Mouse (Mus musculus) urinary bladder, adult 18-20 months (tissue): ENCODE measurements at regions not wholly inside any gene's neighbourhood (a gene's known extent, or its start where the extent isn't known, plus 50 kb on each side); places are given as distances from the start of the nearest gene placed in this dataset.

Experiments used
- DNase-seq, 2 experiments: peaks; one replicate each; pipeline ENCODE4 v3.0.0; 2022; ENCODE audit warnings: low spot score in 2 of 2, mixed read lengths in 2 of 2

GRCm38 (mm10) chr7:75923951-75924467 is 75.9 kb downstream of the Klhl25 start:
- no peak for DNase-seq

DNA sequence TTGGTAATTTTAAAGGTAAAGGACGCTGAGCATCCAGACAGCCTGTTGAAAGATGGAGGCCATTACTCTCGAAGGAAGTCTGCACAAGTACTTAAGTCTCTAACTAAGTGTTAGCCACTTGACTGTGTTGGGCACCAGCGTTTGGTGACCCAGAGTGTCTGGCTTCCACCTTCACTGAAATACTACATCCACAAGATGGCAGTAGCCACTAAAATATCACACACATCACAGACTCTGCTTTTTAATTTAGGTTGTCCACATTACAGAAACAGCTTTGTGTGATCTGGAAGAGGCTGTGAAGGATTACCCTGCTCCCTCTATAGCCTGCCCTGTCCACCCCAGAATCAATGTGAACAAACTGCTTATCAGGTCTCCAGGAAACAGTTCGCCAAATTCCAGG is 79.4 kb downstream of the Klhl25 start:
- DNase-seq, result no peak

DNA sequence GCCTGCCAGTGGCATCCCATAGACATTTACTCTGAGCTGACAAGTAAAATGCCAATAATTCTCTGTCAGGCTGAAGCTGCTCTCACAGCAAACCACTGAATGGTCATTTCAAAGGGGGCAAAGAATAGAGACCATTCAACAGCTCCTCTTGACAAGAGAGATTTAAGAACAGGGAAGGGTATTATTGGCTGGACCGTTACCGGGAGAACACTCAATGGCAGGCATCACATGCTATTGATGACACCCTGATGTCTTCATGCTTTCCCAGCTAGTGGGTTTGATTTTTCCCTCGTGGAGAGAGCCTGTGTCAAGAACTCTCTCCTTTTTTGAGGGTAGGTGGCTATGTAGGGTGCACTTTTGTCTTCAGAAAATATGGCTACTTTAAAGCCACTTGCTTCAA is 95.7 kb downstream of the Klhl25 start:
- no peak for DNase-seq

- no peak for DNase-seq
Observed at GRCm38 (mm10) chr7:75955671-75956070, 107.6 kb downstream of the Klhl25 start.

GRCm38 (mm10) chr7:75957366-75957765 is 109.3 kb downstream of the Klhl25 start:
- DNase-seq, result no peak

DNA sequence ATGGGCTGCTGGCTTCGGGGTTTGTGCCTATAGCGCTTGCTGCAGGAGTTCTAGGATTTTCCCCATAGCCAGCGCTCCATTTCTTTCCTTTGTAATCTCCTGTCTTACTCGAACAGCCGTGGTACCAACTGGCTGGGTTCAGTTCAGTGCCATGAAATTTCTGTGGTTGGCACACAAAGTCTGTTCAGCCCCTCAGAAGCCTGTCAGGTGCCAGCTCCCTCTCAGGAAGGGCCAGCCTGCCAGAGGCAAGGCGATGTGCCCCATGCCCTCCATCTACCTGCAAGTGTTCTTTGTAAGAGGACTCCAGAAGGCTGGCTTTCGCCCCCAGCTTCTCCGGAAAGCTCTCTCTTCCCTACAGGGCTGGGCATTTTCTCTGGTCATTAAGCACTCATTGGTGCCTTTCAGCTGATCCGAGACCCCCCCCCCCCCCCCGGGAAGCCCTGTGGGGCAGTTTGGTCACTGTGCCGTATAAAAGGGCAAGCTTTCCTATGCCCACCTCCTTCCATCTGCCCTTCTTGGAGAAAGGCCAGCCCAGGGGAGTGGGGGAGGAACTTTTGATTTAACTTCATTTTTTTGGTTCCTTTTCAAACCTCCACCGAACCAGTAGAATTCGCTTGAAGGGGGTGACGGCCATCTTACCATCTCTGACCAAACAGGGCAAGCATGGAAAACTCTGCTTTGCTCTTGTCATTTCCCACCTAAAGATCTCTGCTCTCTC is 112.0 kb downstream of the Klhl25 start:
- DNase-seq, result no peak

GRCm38 (mm10) chr7:75968177-75968576 is 120.1 kb downstream of the Klhl25 start:
- DNase-seq, result no peak

- DNase-seq, result no peak
Observed at GRCm38 (mm10) chr7:75970914-75971313, 122.8 kb downstream of the Klhl25 start.

DNA sequence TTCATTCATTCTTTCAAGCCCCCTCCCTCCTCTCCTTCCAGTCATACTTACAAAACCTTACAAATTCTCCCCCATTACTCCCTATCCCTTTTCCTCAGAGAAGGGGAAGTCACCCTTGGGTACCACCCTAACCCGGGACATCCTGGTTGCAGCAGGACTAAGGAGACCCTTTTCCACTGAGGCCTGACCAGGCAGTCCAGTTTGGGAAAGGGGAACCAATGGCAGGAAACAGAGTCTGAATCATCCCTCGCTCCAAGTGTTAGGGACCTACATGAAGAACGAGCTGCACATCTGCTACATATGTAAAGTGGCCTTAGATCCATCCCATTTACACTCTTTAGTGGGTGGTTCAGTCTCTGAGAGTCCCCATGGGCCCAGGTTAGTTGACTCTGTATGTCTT is 123.6 kb downstream of the Klhl25 start:
- no peak for DNase-seq

- DNase-seq, result no peak
Observed at GRCm38 (mm10) chr7:75981560-75981959, 133.4 kb downstream of the Klhl25 start.

- no peak for DNase-seq
Observed at GRCm38 (mm10) chr7:75983029-75983808, 135.1 kb downstream of the Klhl25 start.

DNA sequence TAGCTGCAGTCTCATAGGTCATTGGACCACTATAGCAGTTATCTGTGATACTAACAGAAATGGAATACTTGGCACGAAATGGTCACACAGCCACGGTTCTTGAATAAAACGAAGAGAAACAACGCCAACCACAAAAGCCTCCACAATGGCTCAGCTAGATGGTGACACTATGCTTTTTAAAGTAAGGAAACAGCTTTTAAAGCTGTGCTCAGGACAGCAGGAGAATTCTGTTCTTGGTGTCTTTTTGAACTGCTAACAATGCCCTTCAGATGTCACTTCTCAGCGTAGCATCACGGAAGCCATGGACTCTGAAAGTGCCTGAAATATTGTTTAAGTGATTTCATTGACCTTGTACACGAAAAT is 135.7 kb downstream of the Klhl25 start:
- no peak for DNase-seq

GRCm38 (mm10) chr7:75998853-75999252 is 150.7 kb downstream of the Klhl25 start:
- no peak for DNase-seq

GRCm38 (mm10) chr7:75999324-75999907 is 151.3 kb downstream of the Klhl25 start:
- no peak for DNase-seq

- no peak for DNase-seq
Observed at GRCm38 (mm10) chr7:76001012-76001411, 152.9 kb downstream of the Klhl25 start.

DNA sequence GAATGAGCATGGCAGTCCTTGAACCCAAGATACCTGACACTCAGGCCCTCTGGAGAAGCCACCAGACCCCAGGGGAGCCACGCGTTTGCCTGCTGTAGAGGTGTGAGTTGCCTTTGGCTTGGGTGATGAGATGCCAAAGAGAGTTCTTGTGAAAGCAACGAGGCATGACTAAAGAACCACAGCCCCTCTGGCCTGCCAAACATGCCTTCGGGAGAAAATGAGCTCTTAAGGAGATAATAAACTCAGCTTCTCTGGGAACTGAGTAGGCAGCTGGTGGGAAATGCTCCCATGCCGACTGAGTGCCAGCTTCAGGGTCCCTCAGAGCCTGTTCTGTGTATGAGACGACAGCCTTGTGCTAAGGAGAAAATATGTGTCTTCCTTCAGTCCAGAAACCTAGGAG is 160.1 kb downstream of the Klhl25 start:
- DNase-seq, result no peak

DNA sequence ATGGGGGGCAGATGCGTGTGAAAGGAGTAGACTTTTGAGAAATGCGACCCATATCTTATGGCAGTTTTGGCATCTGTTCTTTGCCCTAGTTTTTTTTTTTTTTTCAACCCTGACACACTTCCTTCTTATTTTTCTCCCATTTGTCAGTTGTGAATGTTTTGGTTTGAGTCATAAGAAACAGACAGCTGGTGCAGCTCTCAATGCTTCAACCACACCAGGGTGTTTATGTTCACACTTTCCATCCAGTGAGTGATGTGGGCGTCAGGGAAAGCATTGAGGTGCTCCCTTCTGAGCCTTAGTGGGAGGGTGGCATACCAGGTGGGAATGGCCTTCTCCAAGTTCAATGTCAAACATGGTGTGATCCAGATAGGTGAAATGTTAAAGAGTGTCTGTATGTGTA is 181.9 kb upstream of the Agbl1 start:
- no peak for DNase-seq

DNA sequence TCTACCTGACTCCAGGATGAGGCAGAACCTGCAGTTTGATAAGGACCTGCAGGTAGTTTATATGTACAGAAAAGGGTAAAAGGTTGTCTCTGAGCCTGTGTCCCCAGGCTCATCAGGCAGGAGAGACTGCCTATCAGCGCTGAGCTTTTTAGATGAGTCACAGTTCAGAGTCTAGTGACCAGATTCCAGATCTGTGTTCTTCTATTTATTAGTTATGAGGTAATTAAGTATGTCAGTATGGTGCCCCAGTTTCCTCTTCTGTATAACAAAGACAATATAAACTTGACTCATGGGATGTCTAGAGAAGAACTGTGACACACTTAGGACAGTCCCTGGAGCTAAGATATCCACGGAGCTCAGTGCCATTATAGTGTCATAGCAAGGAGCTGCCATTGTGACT is 180.3 kb upstream of the Agbl1 start:
- no peak for DNase-seq

DNA sequence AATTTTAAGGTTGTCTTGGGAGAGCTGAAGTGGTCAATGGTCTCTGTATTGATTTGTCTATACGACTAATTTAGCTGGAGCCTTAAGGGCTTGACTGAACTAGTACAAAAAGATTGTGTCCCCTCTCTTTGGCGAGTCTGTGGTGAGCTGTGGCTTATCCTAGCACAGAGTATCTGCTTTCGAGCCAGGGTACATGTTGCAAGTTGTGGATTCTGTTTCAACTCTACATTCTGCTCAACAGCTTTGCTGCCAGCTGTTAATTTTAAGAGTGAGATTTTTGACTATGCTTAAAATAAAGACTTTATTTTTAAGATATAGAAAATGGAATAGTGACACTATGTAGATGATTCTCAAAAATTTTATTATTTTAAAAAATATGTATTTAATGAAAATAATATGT is 175.8 kb upstream of the Agbl1 start:
- DNase-seq, result no peak

DNA sequence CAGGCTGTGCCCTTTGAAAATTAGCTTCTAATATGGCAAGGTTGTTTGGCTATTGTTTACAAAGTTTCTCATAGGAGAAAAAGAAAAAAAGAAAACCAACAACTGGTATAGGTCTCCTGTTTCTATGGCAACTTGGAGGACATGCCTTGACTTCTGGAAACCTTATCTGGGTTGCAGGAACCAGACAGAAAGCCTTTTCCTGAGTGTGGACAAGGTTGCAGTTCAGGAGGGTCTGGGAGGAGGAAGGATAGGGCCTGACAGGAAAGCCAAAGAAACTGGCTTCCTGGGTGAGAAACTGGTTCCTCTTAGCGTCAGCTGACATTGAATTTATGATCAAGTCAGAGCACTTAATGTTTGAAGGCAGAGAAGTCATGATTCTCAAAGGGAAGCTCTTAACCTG is 130.5 kb upstream of the Agbl1 start:
- no peak for DNase-seq

GRCm38 (mm10) chr7:76121242-76121844 is 108.3 kb upstream of the Agbl1 start:
- no peak for DNase-seq

- peak; percentile 11 to 50 for DNase-seq
Observed at GRCm38 (mm10) chr7:76127641-76128111, 102.0 kb upstream of the Agbl1 start.
